Mouse (Mus musculus) retina, embryonic 14.5 days (tissue): ENCODE results near the gene Mup4.
"Not testable (repeated sequence)": the region's sequence is repeated elsewhere in the genome, so short reads cannot be mapped to it uniquely, and the experiment has no call there.

Source experiments
- DNase-seq: peaks from one replicate; pipeline ENCODE4 v3.0.0-alpha.2; 2015; ENCODE audit warnings: low spot score

Mup4 gene

DNA sequence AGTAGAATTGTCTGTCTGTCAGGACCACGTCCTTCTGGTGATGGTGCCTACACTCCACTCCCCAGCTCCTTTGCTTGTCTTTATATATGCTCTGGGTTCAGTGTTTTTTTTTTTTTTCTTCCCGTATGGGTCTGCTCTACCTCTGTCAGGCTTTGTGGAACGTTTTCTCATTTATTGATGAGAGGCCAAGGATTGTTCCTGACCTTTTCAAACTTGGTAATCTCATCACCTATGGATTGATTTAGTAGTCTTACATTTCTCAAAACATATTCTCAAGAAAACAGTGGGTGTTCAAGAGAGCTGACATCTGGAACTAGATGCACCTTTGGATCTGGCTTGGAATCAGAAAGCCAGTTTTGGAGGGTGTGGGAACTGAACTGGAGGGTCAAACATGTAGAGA, at the start of gene Mup4:
TSS of gene Mup4 (minus strand) at position 101 of the 400 bp plus-strand sequence.
- no peak for DNase-seq

DNA sequence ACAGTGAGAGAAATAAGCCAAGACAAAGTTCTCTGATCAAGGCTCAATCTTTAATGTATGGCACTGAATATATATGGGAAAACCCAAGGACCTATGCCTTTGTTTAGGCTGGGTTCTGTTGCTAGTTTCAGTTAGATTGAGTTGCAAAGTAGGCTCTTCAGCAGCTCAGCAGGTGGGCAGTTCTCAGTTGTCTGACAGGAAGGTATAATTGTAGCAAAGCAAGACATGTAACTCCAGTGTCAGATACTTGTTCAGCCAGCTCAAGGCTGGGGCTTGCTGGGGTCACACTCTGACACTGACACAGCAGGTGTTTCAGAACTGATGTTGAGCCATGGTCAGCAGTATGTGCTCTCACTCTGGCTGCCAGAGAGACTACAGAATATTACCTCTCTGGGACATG, 37.4 kb upstream of the Mup4 start:
- not testable (repeated sequence) for DNase-seq

DNA sequence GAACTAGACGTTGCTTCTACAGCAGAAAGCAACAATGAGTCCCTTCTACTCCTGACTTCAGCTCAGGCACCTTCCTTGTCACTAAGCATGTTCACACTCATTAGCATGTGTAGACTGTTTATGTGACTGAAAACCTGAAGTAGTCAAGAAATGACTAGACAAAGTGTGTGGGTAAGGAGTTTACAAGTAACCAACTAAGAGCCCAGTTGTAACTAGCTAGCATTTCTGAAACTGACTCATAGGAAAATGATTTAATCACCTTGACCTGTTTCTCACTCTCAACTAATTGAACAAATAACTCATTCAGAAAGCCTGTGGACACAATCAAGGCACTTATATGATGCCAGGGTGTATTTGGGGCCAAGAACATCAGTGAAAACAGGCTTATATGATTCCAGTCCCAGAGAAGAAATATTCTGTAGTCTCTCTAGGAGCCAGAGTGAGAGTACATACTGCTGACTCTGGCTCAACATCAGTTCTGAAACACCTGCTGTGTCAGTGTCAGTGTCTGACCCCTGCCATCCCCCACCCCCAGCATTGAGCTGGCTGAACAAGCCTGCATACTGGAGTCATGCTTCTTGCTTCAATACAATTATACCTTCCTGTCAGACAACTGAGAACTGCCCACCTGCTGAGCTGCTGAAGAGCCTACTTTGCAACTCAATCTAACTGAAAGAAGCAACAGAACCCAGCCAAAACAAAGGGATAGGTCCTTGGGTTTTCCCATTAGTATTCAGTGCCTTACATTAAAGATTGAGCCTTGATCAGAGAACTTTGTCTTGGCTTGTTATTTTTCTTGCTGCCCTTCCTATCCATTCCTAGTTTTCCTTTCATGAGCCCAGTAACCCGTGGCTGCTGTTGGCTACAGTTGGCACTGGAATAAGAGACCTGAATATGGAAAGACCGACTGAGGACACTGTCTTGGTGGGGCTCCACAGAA, 3.2 kb upstream of the Mup4 start, which contains the start of gene Mup6:
TSS of gene Mup6 (plus strand) at position 890 of the 940 bp plus-strand sequence.
- no peak for DNase-seq

- no peak for DNase-seq
Observed at GRCm38 (mm10) chr4:59937543-59937942, 23.0 kb downstream of the Mup4 start.

GRCm38 (mm10) chr4:59932505-59933281, 27.8 kb downstream of the Mup4 start:
- DNase-seq, result peak; percentile 56

DNA sequence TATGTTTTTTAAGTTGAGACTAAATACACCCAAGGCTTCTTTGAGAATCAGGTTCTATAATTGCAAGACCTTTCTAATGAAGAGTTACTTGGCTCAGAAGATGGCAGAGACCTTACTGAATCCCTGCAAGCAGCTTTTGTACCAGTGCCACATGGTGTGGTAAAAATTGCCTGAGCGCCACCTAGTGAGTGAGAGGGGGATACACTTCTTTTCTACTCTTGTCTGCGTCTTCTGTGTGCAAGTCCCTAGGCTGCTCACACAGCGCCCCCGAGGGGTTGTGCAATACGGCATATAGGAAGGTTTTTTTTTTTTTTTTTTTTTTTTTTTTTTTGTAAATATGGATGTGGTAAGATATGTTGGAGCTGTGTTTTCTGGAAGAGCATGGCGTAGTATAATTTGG, 32.2 kb downstream of the Mup4 start:
- DNase-seq, result peak; percentile 77

- DNase-seq, result no peak
Observed at GRCm38 (mm10) chr4:59927666-59928065, 32.8 kb downstream of the Mup4 start.

DNA sequence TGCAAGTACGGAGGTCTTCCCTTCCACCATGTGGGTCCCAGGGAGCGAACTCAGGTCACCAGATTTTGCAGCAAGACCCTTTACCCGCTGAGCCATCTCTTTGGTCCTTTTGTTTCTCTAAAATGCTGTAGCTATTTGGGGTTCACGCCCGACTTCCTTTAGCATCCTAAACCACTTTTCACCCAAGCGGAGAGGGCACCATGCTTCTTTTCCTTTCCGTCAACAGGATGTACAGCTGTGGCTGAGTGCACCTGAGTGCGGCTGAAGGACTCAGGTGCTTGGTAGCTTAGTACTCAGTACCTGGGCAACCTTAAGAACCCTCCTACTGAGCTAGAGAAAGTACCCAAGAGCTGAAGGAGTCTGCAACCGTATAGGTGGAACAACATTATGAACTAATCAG, 35.4 kb downstream of the Mup4 start:
- DNase-seq, result no peak

GRCm38 (mm10) chr4:59917966-59918365, 42.5 kb downstream of the Mup4 start:
- no peak for DNase-seq

DNA sequence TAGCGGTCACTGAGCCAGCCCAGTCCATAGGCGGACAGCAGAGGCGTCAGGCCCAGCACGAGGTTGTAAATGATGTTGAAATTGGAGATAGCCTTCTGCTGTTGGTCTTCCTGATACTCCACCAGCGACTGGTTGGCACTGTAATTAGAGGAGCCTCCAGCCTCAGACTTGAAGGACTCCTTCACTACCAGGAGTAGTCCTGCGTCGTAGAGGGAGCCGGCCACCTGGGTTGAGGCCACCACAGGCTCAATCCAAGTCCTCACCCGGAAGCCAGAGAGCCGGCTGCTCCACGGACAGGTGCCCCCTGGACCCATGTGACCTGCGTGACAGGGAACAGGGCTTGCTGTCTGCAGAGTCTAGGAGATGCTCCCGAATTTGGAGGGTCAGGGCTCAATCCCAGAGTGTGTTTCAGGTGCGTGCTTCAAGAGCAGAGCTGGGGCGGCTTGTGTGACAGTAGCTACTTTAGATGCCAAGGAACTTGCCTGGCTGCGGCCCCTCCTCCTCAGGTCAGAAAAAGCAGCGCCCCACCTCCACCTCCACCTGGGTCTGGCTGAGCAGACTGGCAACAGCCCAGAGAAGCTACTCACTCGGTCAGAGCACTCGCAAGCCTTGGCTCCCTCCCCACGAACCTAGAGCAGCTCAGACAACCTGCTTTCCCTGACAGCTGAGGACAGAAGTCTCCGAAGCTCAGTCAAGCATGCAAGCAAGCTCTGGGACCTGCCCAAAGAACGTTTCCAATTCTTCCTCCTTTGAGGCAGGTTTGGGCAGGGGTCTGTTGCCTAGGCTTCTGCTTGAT, 45.7 kb downstream of the Mup4 start, which contains the start of gene Slc46a2:
TSS of gene Slc46a2 (minus strand) at position 449 of the 796 bp plus-strand sequence.
- DNase-seq, result no peak

DNA sequence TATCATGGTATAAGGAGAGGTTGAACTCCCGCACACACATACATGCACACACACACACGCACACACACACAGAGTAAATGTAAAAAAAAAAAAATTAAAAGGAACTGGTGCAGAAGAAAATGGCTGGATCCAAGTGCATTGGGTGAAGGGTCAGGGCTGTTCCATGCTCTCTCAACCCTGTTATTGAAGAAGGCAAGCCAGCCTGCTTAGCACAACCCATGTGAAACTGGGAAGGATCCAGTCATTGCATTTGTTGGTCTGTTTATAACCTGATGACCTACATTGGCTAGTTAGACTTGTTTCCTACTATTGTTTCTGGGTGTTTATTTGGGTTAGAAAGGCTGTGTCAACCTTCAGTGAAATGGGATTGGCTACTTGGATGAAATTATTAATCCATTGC, 51.7 kb downstream of the Mup4 start:
- DNase-seq, result no peak

DNA sequence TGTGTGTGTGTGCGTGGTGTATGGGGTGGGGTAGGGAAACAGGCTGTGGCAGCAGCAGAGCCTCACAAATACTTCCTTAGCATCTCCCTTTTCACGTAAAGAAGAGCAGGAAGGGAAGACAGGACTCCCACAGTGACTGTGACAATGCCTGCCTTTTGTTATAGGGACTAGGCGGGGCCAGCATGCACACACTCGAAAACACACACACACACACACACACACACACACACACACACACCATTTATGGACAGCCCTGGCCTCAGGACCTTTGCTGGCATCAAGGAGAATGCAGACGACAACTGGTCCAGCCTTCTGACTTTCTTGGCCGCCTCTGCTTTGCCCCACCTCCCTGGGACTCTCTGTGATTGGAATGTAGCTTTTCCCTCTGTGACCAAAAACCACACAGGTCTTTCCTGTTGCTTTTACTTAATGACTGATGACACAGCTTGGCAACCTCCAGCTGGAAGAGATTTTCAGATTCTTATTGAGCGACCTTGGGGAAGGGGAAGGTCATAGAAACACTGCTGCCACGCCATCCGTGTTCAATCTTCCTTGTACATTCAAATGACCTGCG, 52.8 kb downstream of the Mup4 start:
- no peak for DNase-seq

- DNase-seq, result no peak
Observed at GRCm38 (mm10) chr4:59907092-59907491, 53.4 kb downstream of the Mup4 start.
